Mouse (Mus musculus): ENCODE data around the gene Aga.
A peak's percentile ranks its signal among the peaks of the same experiment; 100 is the strongest.
"Not testable (repeated sequence)": the region's sequence is repeated elsewhere in the genome, so short reads cannot be mapped to it uniquely, and the experiment has no call there.

Gene Aga

DNA sequence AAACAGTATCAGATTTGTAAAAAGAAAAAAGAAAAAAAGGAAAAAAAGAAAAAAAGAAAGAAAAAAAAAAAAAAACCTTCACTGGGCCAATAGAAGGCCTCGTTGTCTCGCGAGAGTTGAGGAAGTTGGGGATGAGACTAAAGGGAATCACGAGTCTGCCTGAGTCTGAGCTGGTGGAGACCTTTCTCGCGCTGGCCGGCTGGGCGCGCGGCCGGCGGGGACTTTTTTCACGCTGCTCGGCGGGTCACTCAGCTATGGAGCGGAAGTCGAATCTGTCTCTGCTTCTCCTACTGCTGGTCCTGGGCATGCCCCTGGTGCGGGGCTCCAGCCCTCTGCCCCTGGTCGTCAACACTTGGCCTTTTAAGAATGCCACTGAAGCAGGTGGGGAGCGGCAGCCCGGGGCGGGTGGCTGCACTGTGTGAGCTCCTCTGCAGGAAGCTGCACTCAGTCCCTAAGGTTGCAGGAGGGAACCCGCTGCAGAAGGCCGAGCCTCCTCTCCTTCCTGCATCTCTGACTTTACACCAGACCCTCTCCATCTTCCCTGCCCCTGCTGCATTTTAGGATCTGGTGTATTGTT lies at the start of gene Aga:
Aga (plus strand) TSS at position 177 of the 577 bp plus-strand sequence.
- DNase-seq, result peak; percentile 89

GRCm38 (mm10) chr8:53489063-53489462 lies 22.5 kb upstream of the Aga start:
- DNase-seq, result no peak

DNA sequence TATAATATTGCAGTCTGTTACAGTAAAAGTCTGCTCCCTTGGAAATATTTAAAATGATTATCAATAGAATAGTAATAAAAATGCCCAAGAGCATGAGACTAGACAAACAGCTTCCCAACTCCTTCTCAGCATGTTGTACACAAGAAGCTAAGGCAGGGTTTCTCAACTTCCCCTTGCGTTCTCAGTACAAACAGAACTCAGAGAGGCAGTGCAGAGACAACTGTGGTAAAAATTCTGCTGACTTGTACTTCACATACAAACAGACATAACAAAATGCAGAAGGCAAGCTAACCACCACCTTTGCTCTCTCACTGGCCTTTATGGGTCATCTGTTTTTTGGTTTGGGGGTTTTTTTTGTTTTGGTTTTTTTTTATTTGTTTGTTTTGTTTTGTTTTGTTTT lies 15.3 kb upstream of the Aga start:
- no peak for DNase-seq

DNA sequence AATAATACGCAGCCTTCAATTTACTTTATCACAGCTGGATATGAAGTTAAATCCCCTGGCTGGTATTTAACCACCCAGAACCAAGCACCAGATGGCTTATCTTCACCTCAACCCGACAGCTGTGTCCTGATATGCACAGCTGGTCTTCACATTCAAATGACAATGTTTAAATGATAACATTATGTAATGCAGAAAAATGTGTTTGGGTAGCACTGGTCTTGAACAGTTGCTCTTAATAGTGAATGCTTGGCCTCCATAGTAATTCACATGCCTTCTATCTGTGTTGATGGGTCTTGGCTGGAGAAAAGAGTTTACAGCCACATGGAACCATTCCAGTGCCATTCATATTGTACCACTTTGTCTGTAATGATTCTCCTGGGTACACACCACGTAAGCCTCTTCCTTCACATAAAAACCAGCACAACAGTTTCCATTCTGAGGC lies 14.6 kb upstream of the Aga start:
- DNase-seq, result no peak

GRCm38 (mm10) chr8:53538049-53538448 lies 26.5 kb downstream of the Aga start:
- not testable (repeated sequence) for DNase-seq

GRCm38 (mm10) chr8:53539585-53539984 lies 28.1 kb downstream of the Aga start:
- no peak for DNase-seq

GRCm38 (mm10) chr8:53562441-53563040 lies 51.0 kb downstream of the Aga start:
- no peak for DNase-seq

GRCm38 (mm10) chr8:53566223-53566622 lies 54.7 kb downstream of the Aga start:
- no peak for DNase-seq
